Mouse (Mus musculus): ENCODE measurements around the gene Rnf215. TPM values are rescaled to one million over a fixed set of nuclear protein-coding genes. Genes with fewer than 3 reads are reported as not detected.
"Not testable (repeated sequence)": the region's sequence is repeated elsewhere in the genome, so short reads cannot be mapped to it uniquely, and the experiment has no call there.

The Rnf215 gene
- polyA plus RNA-seq, 2 experiments, result 4.3 to 5.1 TPM

GRCm38 (mm10) chr11:4112861-4113260 is 22.1 kb upstream of the Rnf215 start:
- ATAC-seq (ENCODE audit: insufficient read depth) (no peak), DNase-seq (ENCODE audit: low read depth in 3 of 3, low spot score in 3 of 3) (no peak)
- H3K9ac ChIP-seq (replicated peaks), result no peak overlapping the region
- H3K36me3 ChIP-seq (replicated peaks; ENCODE audit: control insufficient read depth, insufficient read depth, low read depth), result no peaks in the 10 kb centered on the region
- no peak overlapping the region for H3K4me2 ChIP-seq (ENCODE audit: low read depth)
- H3K4me1 ChIP-seq (replicated peaks; ENCODE audit: control insufficient read depth in 2 of 2, insufficient read depth in 2 of 2, low read length in 1 of 2), result peaks cover 12 to 19% of the 10 kb centered on the region in 2 experiments
- WGBS (ENCODE audit: insufficient replicate concordance), result 69% methylated on average over 6 of the region's 6 CpGs
- no peak overlapping the region for H3K4me3 ChIP-seq (ENCODE audit: insufficient read depth in 1 of 2, low read depth in 2 of 2, low read length in 2 of 2)
- H3K9me3 ChIP-seq (ENCODE audit: control insufficient read depth, low read length), result no peaks in the 10 kb centered on the region
- TF ChIP-seq EP300 (IDR thresholded peaks at IDR 0.05; ENCODE audit: low read depth) (no peak), CTCF (IDR thresholded peaks at IDR 0.05; ENCODE audit: low read depth) (no peak)
- H3K27ac ChIP-seq, result no peak overlapping the region
- peaks cover 8% of the 10 kb centered on the region for H3K27me3 ChIP-seq (ENCODE audit: control insufficient read depth, insufficient read depth, low read length)

- no peak for ATAC-seq (ENCODE audit: insufficient read depth)
- no peak for DNase-seq (ENCODE audit: low read depth in 3 of 3, low spot score in 3 of 3)
- Histone ChIP-seq H3K9me3 (ENCODE audit: control insufficient read depth, low read length) (no peaks in the 10 kb centered on the region), H3K4me2 (ENCODE audit: low read depth) (no peak overlapping the region), H3K9ac (replicated peaks) (no peak overlapping the region), H3K27ac (no peak overlapping the region), H3K4me1 (replicated peaks; ENCODE audit: control insufficient read depth in 2 of 2, insufficient read depth in 2 of 2, low read length in 1 of 2) (peaks cover 12 to 19% of the 10 kb centered on the region in 2 experiments), H3K27me3 (ENCODE audit: control insufficient read depth, insufficient read depth, low read length) (peaks cover 14% of the 10 kb centered on the region), H3K36me3 (replicated peaks; ENCODE audit: control insufficient read depth, insufficient read depth, low read depth) (no peaks in the 10 kb centered on the region), H3K4me3 (ENCODE audit: insufficient read depth in 1 of 2, low read depth in 2 of 2, low read length in 2 of 2) (no peak overlapping the region)
- WGBS (ENCODE audit: insufficient replicate concordance), result 60% methylated on average over 4 of the region's 4 CpGs
- no peak for TF ChIP-seq EP300 (IDR thresholded peaks at IDR 0.05; ENCODE audit: low read depth)
These were observed 21.5 kb upstream of the Rnf215 start for GRCm38 (mm10) chr11:4113496-4113895.

DNA sequence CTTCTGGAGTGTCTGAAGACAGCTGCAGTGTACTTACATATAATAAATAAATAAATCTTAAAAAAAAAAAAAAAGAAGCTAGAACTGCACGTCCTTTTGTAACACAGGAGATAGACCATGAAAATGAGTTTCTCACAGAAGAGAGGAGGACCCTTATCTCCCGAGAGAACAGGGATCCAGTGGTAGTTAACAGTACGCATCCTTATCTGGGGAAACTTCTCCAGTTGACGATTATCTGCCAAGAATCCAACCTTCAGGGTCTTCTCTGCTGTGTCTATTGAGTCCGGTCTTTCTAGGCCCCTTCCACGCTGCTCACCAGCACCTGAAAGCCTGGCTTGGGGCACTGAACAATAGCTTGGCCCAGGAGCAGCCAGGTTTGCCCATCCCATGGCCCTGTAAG is 21.0 kb upstream of the Rnf215 start:
- Histone ChIP-seq H3K9ac (replicated peaks) (no peak overlapping the region), H3K4me3 (ENCODE audit: insufficient read depth in 1 of 2, low read depth in 2 of 2, low read length in 2 of 2) (no peak overlapping the region), H3K4me1 (replicated peaks; ENCODE audit: control insufficient read depth in 2 of 2, insufficient read depth in 2 of 2, low read length in 1 of 2) (peaks cover 12 to 21% of the 10 kb centered on the region in 2 experiments), H3K9me3 (ENCODE audit: control insufficient read depth, low read length) (no peaks in the 10 kb centered on the region), H3K27me3 (ENCODE audit: control insufficient read depth, insufficient read depth, low read length) (peaks cover 18% of the 10 kb centered on the region), H3K27ac (no peak overlapping the region), H3K4me2 (ENCODE audit: low read depth) (no peak overlapping the region), H3K36me3 (replicated peaks; ENCODE audit: control insufficient read depth, insufficient read depth, low read depth) (no peaks in the 10 kb centered on the region)
- 26% methylated on average over 6 of the region's 6 CpGs for WGBS (ENCODE audit: insufficient replicate concordance)
- ATAC-seq (ENCODE audit: insufficient read depth) (no peak), DNase-seq (ENCODE audit: low read depth in 3 of 3, low spot score in 3 of 3) (no peak)
- no peak for TF ChIP-seq CTCF (IDR thresholded peaks at IDR 0.05; ENCODE audit: low read depth)
- no peak for TF ChIP-seq EP300 (IDR thresholded peaks at IDR 0.05; ENCODE audit: low read depth)

DNA sequence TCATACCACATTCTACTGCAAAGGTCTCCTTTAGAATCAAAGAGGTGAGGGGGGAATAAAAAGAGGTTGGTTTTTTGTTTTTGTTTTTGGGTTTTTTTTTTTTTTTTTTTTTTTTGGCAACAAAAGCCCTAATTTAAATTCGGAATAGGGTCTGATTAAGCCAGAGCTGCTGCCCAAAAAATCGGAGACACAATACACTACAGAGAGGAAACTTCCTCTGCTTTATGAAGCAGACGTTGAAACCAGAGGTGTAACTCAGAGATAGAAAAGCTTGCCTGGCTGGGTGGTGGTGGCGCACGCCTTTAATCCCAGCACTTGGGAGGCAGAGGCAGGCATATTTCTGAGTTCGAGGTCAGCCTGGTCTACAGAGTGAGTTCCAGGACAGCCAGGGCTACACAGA is 20.5 kb upstream of the Rnf215 start:
- not testable (repeated sequence) for H3K4me2 ChIP-seq (ENCODE audit: low read depth); H3K4me3 ChIP-seq (ENCODE audit: insufficient read depth in 1 of 2, low read depth in 2 of 2, low read length in 2 of 2); DNase-seq (ENCODE audit: low read depth in 3 of 3, low spot score in 3 of 3); H3K36me3 ChIP-seq (replicated peaks; ENCODE audit: control insufficient read depth, insufficient read depth, low read depth); H3K9me3 ChIP-seq (ENCODE audit: control insufficient read depth, low read length); H3K9ac ChIP-seq (replicated peaks); ATAC-seq (ENCODE audit: insufficient read depth); H3K27ac ChIP-seq
- WGBS (ENCODE audit: insufficient replicate concordance), result 57% methylated on average over 6 of the region's 6 CpGs
- Histone ChIP-seq H3K27me3 (ENCODE audit: control insufficient read depth, insufficient read depth, low read length) (peaks cover 23% of the 10 kb centered on the region), H3K4me1 (replicated peaks; ENCODE audit: control insufficient read depth in 2 of 2, insufficient read depth in 2 of 2, low read length in 1 of 2) (peaks cover 12 to 27% of the 10 kb centered on the region in 2 experiments)

- WGBS (ENCODE audit: insufficient replicate concordance), result 83% methylated on average over 4 of the region's 4 CpGs
- H3K9ac ChIP-seq (replicated peaks), result no peak overlapping the region
- no peaks in the 10 kb centered on the region for H3K9me3 ChIP-seq (ENCODE audit: control insufficient read depth, low read length)
- peaks cover 12 to 27% of the 10 kb centered on the region in 2 experiments for H3K4me1 ChIP-seq (replicated peaks; ENCODE audit: control insufficient read depth in 2 of 2, insufficient read depth in 2 of 2, low read length in 1 of 2)
- H3K27me3 ChIP-seq (ENCODE audit: control insufficient read depth, insufficient read depth, low read length), result peaks cover 32% of the 10 kb centered on the region
- no peak overlapping the region for H3K4me2 ChIP-seq (ENCODE audit: low read depth)
- DNase-seq (ENCODE audit: low read depth in 3 of 3, low spot score in 3 of 3) (no peak), ATAC-seq (ENCODE audit: insufficient read depth) (no peak)
- no peak for TF ChIP-seq CTCF (IDR thresholded peaks at IDR 0.05; ENCODE audit: low read depth)
- TF ChIP-seq EP300 (IDR thresholded peaks at IDR 0.05; ENCODE audit: low read depth), result no peak
- H3K4me3 ChIP-seq (ENCODE audit: insufficient read depth in 1 of 2, low read depth in 2 of 2, low read length in 2 of 2), result no peak overlapping the region
- H3K27ac ChIP-seq, result no peak overlapping the region
- H3K36me3 ChIP-seq (replicated peaks; ENCODE audit: control insufficient read depth, insufficient read depth, low read depth), result no peaks in the 10 kb centered on the region
These were observed 19.6 kb upstream of the Rnf215 start for GRCm38 (mm10) chr11:4115407-4115806.
